Mouse (Mus musculus) left cerebral cortex, postnatal 36 days (tissue): ENCODE measurements at regions not wholly inside any gene's neighbourhood (a gene's known extent, or its start where the extent isn't known, plus 50 kb on each side); places are given as distances from the start of the nearest gene placed in this dataset.

Source experiments
- DNase-seq, 2 experiments: peaks; one replicate each; pipeline ENCODE4 v3.0.0; 2021 to 2022; ENCODE audit warnings: low spot score in 2 of 2, mixed read lengths in 1 of 2
- intact Hi-C: fragments of 180-260 bp; cut with DNase I; formaldehyde crosslinking; loops from one replicate; pipeline ENCODE4 v1.15.1; 2025

- intact Hi-C loops: no loop called here
- DNase-seq: no peak
These were observed 211.2 kb upstream of the Hhip start for GRCm38 (mm10) chr8:80268910-80269460.

DNA sequence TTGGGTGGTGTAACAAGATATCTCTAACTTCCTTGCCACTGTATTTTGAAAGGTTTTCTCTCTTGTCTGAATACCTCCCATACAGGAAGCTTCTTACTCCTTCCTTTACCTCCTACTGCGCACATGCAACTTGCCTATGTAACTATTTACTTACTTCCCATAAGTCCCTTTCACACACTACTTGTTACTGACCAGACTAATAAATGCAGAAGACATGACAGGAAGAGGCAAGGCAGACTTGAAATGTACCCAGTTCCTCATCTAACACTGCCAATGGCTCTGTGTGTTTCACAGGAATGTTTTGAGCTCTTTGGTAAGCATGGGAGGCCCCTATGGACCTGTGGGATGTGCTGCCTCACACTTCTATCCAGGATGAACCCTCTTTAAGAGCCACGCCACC is 207.1 kb upstream of the Hhip start:
- no peak for DNase-seq
- intact Hi-C loops: no loop called here

- intact Hi-C loops: no loop called here
- DNase-seq: no peak
These were observed 205.7 kb upstream of the Hhip start for GRCm38 (mm10) chr8:80263468-80263945.

DNA sequence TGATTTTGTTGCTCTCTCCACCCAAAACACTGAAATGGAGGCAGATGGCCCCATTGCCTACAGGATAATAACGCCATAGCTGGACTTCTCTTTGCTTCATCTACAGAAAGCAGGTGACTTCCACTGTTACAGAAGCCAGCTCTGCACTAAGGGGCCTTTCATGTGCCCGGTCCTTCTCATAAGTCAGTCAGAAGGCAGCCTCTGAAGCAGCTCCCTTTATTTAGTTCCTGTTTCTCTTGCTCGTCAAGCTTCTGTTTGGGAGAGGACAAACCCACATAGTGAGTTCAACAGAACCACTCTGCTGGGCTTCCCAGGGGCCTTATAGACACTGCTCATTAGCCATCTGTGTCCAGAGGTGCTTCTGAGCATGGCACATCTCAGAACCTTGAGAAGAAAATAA is 205.1 kb upstream of the Hhip start:
- intact Hi-C loops: no loop called here
- DNase-seq: no peak

DNA sequence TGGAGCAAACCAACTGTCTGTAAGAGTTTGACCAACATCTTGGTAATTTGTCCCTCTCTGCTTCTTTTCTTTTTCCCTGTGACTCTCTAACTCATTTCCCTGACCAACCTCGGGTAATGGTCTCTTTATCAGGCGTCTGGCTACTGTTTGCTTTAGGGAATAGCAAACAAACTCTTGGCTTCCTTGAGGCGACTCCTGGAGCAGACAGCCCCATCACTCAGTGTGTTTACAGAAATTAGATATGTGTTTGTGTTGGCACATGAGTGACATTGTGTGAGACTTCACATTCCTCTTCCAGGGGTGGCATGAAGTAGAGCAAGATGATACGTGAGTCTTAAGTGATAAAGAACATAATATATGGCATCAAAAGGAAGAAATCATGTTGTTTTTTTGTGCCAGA is 195.7 kb upstream of the Hhip start:
- DNase-seq: no peak
- intact Hi-C loops: no loop called here

- intact Hi-C loops: no loop called here
- no peak for DNase-seq
These were observed 193.8 kb upstream of the Hhip start for GRCm38 (mm10) chr8:80251595-80251994.

GRCm38 (mm10) chr8:80250305-80251161 is 192.7 kb upstream of the Hhip start:
- intact Hi-C loops: no loop called here

DNA sequence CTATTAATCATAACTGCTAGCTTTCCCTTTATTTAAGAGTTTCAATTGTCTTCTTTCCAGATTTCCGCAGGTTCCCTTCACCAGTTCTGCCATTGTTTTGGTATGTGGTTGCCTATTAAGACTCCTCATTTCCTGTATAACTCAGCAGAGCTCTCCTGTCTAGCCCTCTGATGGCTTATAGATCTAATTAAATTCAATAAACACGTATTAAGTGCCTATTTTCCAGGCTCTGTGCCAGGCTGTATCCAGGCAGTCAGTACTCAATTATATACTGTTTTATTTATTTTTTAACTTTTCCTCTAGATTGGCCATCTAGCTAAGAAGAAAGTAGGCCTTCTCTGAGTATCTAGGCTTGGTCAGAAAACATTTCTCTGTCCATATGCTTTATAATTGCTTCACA is 192.0 kb upstream of the Hhip start:
- intact Hi-C loops: no loop called here
- DNase-seq: no peak

More at GRCm38 (mm10) chr8:80250305-80251161, 192.7 kb upstream of the Hhip start:
- DNase-seq: no peak

DNA sequence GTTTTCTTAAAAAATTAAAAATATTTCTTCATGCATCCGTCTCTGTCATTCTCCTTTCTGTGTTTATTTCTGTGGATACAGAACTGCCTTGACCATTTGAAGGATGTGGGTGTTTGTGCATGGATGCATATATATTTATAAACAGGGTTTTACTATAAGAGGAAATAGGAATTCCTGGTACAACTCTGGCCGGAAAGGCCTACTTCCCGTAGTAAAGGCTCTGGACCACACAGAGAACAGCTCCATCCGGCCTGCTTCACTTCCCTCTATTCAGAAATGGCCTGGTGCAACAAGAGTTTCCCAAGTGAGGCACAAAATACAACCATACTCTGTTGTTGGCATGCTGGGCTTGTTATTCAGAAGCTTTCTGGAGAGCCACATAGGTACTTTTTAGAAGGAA is 182.1 kb upstream of the Hhip start:
- no peak for DNase-seq
- intact Hi-C loops: no loop called here

GRCm38 (mm10) chr8:80210361-80210760 is 152.6 kb upstream of the Hhip start:
- no peak for DNase-seq
- intact Hi-C loops: no loop called here

GRCm38 (mm10) chr8:80204678-80205654 is 147.2 kb upstream of the Hhip start:
- no peak for DNase-seq

GRCm38 (mm10) chr8:80203769-80204677 is 146.2 kb upstream of the Hhip start:
- intact Hi-C loops: no loop called here

More at GRCm38 (mm10) chr8:80204678-80205654, 147.2 kb upstream of the Hhip start:
- intact Hi-C loops: no loop called here

GRCm38 (mm10) chr8:80197680-80198079 is 139.9 kb upstream of the Hhip start:
- intact Hi-C loops: no loop called here
- no peak for DNase-seq

More at GRCm38 (mm10) chr8:80203769-80204677, 146.2 kb upstream of the Hhip start:
- no peak for DNase-seq

DNA sequence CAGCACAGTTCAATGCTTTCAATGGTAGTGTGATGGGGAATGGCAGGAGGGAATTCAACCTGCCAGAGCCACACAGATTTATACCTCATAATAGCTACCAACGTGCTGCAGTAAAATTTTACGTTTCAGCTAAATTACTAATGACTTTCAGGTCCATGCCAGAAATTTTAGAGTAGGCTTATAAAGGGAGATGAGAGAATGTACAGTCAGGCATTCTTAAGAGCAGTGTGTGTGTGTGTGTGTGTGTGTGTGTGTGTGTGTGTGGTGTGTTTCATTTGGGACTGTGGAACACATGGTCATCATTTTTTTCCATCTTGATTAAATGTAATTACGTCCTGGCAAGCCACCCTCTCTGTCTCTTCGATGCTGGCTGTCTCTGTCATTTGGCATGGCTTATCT is 132.7 kb upstream of the Hhip start:
- no peak for DNase-seq
- intact Hi-C loops: no loop called here

DNA sequence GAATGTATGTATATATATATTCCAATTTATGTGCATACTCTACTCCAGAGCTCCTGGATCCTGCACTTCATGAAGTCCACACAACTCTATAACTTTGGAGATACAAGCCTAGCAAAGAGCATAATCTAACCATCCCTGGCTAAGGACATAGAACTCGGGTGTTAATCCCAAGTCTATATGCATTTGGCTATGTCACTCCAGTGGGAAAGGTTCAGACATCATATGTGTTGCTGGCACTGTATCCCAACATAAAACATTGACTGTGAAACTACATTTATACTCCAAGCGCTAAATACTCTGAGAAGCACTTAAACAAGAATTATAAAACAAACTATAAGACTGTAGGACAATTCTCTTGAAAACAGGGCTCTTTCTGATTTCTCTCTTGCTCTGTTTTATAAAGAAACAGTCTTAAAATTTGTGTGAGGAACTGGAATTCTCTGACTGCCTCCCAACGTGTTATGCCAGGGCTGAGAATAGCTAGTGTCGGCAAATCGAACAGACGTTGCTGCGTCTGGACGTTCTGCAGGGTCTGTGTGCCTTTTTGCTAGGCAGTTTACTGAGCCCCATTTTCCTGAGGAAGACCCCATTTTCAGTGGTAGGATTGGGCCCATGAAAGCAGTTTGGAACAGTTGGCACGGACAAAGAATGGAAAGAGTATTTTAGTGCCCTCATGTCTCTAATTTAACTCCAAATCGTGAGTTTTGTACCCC is 132.1 kb upstream of the Hhip start:
- no peak for DNase-seq

DNA sequence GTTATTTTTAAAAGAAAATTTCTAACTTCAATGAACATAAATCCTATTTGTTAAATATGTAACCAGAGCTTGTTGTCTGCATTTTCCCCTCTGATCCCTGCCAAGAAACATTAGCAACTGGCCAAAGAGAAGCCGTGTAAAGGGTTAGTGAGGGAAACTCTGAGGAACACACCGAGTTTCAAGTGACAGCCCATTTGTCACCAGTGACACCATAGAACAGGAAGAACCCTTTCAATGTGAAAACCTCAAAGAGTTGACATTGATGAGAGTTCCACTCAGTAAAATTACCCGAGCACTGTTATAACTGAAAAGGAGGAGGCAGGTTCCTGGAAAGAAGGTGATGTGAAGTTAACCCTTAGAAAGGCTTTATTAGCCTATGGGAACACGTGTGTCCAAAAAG is 127.5 kb upstream of the Hhip start:
- no peak for DNase-seq
- intact Hi-C loops: no loop called here

More for the DNA sequence above, 132.1 kb upstream of the Hhip start:
- intact Hi-C loops: no loop called here

DNA sequence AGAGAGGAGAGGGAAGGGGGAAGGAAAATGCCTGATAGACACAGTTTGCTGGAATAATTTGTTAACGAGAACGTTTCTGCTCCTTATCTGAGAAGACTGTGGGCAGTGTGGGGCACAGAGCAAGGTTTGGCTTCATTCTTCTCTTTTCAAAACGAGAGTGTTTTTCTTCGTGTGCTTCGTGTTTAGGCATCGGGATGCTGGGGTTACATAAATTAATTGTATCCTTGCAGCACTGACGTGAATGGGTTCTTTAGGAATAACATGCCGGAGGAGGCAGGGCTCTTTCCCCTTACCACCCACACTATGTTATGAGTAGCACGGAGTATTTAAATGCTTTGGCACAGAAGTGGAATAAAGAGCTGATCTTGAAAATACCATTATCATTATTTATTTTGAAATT is 110.9 kb upstream of the Hhip start:
- DNase-seq: peak; percentile 19 to 22

GRCm38 (mm10) chr8:80149458-80150083 is 91.8 kb upstream of the Hhip start:
- intact Hi-C loops: no loop called here
- DNase-seq: no peak

More for the DNA sequence above, 110.9 kb upstream of the Hhip start:
- intact Hi-C loops: no loop called here
